Mouse (Mus musculus): ENCODE data around the gene Rhbdd1. TPM values are rescaled to one million over a fixed set of nuclear protein-coding genes. Genes with fewer than 3 reads are reported as not detected.

Gene Rhbdd1
- polyA plus RNA-seq, 1 experiment from 2014 or later, result 3.8 TPM

DNA sequence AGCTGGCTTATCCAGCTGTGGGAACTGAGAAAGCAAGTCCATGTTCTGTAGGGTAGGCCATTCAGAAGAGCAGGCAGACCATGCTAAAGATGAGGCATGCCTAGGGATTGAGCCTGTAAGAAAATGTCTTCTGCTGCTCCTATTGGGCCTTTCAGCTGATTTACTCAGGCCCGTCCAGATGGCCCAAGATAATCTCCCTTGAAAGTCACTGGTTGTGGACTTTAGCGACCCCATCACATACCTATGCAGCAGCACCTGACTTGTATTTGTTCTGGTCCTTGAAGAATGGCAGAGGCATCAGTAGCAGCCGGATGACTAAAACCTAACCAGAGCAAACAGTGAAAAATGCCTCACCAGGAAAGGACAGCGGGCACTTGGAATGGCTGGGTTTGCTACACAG is 99.4 kb downstream of the Rhbdd1 start:
- 86% methylated on average over 4 of the region's 4 CpGs for WGBS
- no peaks in the 10 kb centered on the region for H3K36me3 ChIP-seq (ENCODE audit: control insufficient read depth, insufficient read depth, low read length)
- no peak overlapping the region for H3K27ac ChIP-seq (ENCODE audit: low read length)

DNA sequence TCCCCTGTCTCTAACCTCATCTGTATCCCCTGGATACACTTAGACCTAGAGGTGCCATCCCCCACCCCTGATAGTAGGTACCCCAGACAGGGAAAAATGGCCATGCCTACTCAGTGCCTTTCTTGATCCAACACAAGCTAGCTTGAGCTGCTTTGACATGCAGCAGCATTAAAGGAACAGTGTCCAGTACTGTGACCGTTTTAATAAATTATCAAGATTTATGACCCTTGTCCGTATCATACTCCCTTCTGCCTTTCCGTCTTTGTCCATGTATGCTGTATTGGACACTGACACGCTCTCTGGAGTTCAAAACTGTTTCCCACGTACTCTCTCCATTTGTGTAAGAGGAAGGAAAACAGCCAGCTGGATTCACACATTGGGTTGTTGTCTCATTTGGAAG is 111.5 kb downstream of the Rhbdd1 start:
- Histone ChIP-seq H3K4me3 (ENCODE audit: low read depth, low read length) (no peak overlapping the region), H3K4me2 (ENCODE audit: low read length) (no peak overlapping the region), H3K27me3 (ENCODE audit: control insufficient read depth, insufficient read depth, low read depth, low read length) (no peaks in the 10 kb centered on the region), H3K27ac (ENCODE audit: low read length) (no peak overlapping the region), H3K9ac (ENCODE audit: low read depth, low read length) (no peak overlapping the region), H3K4me1 (ENCODE audit: control insufficient read depth, insufficient read depth, low read length) (no peaks in the 10 kb centered on the region), H3K9me3 (replicated peaks; ENCODE audit: control insufficient read depth, low read length, poor library complexity, severe bottlenecking) (no peaks in the 10 kb centered on the region), H3K36me3 (ENCODE audit: control insufficient read depth, insufficient read depth, low read length) (no peaks in the 10 kb centered on the region)
- WGBS, result 98% methylated on average over 5 of the region's 5 CpGs
- ATAC-seq, result no peak

More for the DNA sequence above, 99.4 kb downstream of the Rhbdd1 start:
- peaks cover 3% of the 10 kb centered on the region; the same call in 1 of the 2 replicates for H3K4me1 ChIP-seq (ENCODE audit: control insufficient read depth, insufficient read depth, low read length)
- no peak for ATAC-seq
- no peaks in the 10 kb centered on the region for H3K27me3 ChIP-seq (ENCODE audit: control insufficient read depth, insufficient read depth, low read depth, low read length)
- no peak overlapping the region for H3K9ac ChIP-seq (ENCODE audit: low read depth, low read length)
- H3K9me3 ChIP-seq (replicated peaks; ENCODE audit: control insufficient read depth, low read length, poor library complexity, severe bottlenecking), result no peaks in the 10 kb centered on the region
- H3K4me2 ChIP-seq (ENCODE audit: low read length), result no peak overlapping the region
- H3K4me3 ChIP-seq (ENCODE audit: low read depth, low read length), result no peak overlapping the region

DNA sequence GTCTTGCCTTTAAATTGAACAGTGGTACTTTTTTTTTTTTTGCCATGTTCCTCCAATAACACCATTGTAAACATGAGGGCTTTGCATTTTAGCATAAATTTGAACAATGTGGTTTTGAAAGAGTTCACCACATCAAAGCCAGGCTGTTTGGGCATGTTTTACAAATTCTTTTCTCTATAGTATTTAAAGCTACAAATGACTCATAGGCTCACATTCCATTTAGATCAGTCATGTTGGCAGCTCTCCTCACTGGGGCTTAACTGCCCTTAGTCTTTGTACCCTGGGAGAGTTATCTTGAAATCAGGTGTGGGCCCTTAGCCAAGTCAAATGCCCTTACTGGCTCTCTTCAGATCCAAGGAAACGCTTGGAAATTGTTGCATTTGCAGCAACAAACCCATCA is 112.8 kb downstream of the Rhbdd1 start:
- no peaks in the 10 kb centered on the region for H3K36me3 ChIP-seq (ENCODE audit: control insufficient read depth, insufficient read depth, low read length)
- H3K4me2 ChIP-seq (ENCODE audit: low read length), result no peak overlapping the region
- ATAC-seq, result no peak
- H3K9ac ChIP-seq (ENCODE audit: low read depth, low read length), result no peak overlapping the region
- no peaks in the 10 kb centered on the region for H3K27me3 ChIP-seq (ENCODE audit: control insufficient read depth, insufficient read depth, low read depth, low read length)
- 55% methylated on average over 1 of the region's 1 CpGs for WGBS
- peaks cover 4% of the 10 kb centered on the region; the same call in 1 of the 2 replicates for H3K4me1 ChIP-seq (ENCODE audit: control insufficient read depth, insufficient read depth, low read length)
- H3K9me3 ChIP-seq (replicated peaks; ENCODE audit: control insufficient read depth, low read length, poor library complexity, severe bottlenecking), result no peaks in the 10 kb centered on the region
- H3K4me3 ChIP-seq (ENCODE audit: low read depth, low read length), result no peak overlapping the region
- H3K27ac ChIP-seq (ENCODE audit: low read length), result no peak overlapping the region

DNA sequence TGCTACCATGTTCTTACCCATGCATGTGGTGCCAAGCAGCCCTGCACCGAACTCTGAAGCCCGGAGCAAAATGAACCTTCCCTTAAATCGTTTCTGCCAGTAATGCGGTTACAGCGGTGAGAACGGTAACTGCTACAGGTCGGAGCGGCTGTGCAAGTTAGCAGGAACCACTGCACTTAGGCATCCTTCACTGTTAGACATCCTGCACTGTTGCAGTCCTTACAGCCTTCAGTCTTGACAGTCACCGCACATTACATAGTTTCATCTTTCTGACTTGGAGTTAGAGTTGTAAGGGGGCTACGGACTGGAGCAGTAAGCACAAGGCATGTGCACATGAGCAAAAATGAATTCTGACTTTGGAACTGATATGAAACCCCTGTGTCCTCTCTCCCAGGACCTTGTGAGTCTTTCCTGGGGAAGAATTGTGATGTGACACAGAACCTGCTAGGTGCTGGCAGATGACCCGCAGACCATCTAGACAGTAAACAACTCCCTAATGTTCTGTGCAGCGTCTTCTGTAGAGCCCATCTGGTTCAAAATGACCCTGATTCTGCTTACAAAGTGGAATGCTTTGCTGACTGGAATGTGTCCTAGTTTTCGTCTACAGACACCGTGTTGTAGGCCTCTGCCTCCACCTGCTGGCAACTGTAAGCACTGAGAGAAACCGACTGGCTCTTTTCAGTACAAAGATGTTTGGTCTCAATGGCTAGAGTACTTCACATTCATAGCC is 116.8 kb downstream of the Rhbdd1 start:
- ATAC-seq, result peak; percentile 92
- Histone ChIP-seq H3K27me3 (ENCODE audit: control insufficient read depth, insufficient read depth, low read depth, low read length) (no peaks in the 10 kb centered on the region), H3K27ac (ENCODE audit: low read length) (no peak overlapping the region), H3K36me3 (ENCODE audit: control insufficient read depth, insufficient read depth, low read length) (no peaks in the 10 kb centered on the region), H3K4me3 (ENCODE audit: low read depth, low read length) (no peak overlapping the region), H3K9ac (ENCODE audit: low read depth, low read length) (no peak overlapping the region), H3K4me2 (ENCODE audit: low read length) (no peak overlapping the region), H3K9me3 (replicated peaks; ENCODE audit: control insufficient read depth, low read length, poor library complexity, severe bottlenecking) (no peaks in the 10 kb centered on the region), H3K4me1 (ENCODE audit: control insufficient read depth, insufficient read depth, low read length) (peaks cover 4% of the 10 kb centered on the region; the same call in 1 of the 2 replicates)
- WGBS, result 65% methylated on average over 15 of the region's 15 CpGs

DNA sequence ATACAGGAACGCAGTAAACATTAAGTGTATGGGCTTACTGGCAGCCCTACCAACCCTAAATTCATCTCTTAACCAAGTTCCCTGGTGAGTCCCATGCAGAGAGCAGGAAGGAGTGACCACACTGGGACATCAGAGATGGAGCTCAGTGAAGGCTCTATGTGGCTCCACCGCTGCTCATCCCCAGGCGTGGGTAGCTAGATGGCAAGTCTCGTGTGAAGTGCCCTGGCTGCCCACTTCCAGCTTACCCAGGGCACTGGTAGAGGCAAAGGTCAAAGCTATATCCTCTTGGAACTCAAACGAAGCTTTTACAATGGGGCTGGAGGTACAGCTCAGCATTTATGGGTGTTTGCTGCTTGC is 117.4 kb downstream of the Rhbdd1 start:
- Histone ChIP-seq H3K27me3 (ENCODE audit: control insufficient read depth, insufficient read depth, low read depth, low read length) (no peaks in the 10 kb centered on the region), H3K36me3 (ENCODE audit: control insufficient read depth, insufficient read depth, low read length) (no peaks in the 10 kb centered on the region), H3K4me2 (ENCODE audit: low read length) (no peak overlapping the region), H3K4me3 (ENCODE audit: low read depth, low read length) (no peak overlapping the region), H3K27ac (ENCODE audit: low read length) (no peak overlapping the region), H3K4me1 (ENCODE audit: control insufficient read depth, insufficient read depth, low read length) (peaks cover 4% of the 10 kb centered on the region; the same call in 1 of the 2 replicates), H3K9ac (ENCODE audit: low read depth, low read length) (no peak overlapping the region), H3K9me3 (replicated peaks; ENCODE audit: control insufficient read depth, low read length, poor library complexity, severe bottlenecking) (no peaks in the 10 kb centered on the region)
- peak; percentile 76 for ATAC-seq
- WGBS, result 83% methylated on average over 5 of the region's 5 CpGs

DNA sequence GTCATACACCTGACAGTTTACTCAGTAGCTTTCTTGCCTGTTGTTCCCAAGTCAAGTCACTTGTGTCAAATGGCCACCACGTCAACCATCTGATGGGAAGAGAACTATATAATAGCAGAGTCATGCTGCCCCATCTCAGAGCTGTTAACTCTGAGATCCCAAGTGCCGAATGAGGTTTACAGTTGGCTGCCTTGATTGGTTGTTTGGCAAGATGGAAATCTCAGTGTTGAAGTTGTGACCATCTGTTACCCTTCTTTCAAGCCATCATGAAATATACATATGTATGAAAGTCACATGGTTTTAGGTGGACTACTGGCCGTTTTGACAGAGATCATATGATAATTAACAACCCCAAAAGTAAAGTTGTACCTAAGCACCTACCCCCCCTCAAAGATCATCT is 121.0 kb downstream of the Rhbdd1 start:
- H3K9me3 ChIP-seq (replicated peaks; ENCODE audit: control insufficient read depth, low read length, poor library complexity, severe bottlenecking), result no peaks in the 10 kb centered on the region
- H3K4me2 ChIP-seq (ENCODE audit: low read length), result no peak overlapping the region
- H3K4me3 ChIP-seq (ENCODE audit: low read depth, low read length), result no peak overlapping the region
- H3K27ac ChIP-seq (ENCODE audit: low read length), result no peak overlapping the region
- H3K4me1 ChIP-seq (ENCODE audit: control insufficient read depth, insufficient read depth, low read length), result peaks cover 4% of the 10 kb centered on the region; the same call in 1 of the 2 replicates
- no peaks in the 10 kb centered on the region for H3K27me3 ChIP-seq (ENCODE audit: control insufficient read depth, insufficient read depth, low read depth, low read length)
- H3K36me3 ChIP-seq (ENCODE audit: control insufficient read depth, insufficient read depth, low read length), result no peaks in the 10 kb centered on the region
- ATAC-seq, result no peak
- no peak overlapping the region for H3K9ac ChIP-seq (ENCODE audit: low read depth, low read length)
- 50% methylated on average over 3 of the region's 3 CpGs for WGBS

DNA sequence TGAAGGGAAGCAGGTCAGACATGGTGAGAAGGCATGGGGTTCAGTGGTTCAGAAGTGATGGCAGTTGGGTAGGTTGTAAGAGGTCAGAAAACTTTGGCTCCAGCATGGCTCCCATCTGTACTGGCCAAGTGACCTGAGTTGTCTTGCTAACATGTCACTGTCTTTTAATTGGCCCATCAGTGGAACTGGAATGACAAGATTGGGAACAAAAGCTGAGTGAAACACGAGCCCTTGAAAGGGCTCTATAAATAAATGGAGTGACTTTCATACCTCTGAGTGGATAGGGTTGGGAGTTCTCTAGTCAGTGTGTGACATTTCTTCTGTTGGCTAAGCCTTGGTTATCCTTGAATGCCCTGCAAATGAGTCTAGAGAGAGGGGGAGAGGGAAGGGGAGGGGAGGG is 123.9 kb downstream of the Rhbdd1 start:
- H3K36me3 ChIP-seq (ENCODE audit: control insufficient read depth, insufficient read depth, low read length), result no peaks in the 10 kb centered on the region
- 56% methylated on average over 1 of the region's 1 CpGs for WGBS
- ATAC-seq, result no peak
- no peaks in the 10 kb centered on the region for H3K4me1 ChIP-seq (ENCODE audit: control insufficient read depth, insufficient read depth, low read length)
- H3K9ac ChIP-seq (ENCODE audit: low read depth, low read length), result no peak overlapping the region
- no peak overlapping the region for H3K4me3 ChIP-seq (ENCODE audit: low read depth, low read length)
- H3K4me2 ChIP-seq (ENCODE audit: low read length), result no peak overlapping the region
- H3K27me3 ChIP-seq (ENCODE audit: control insufficient read depth, insufficient read depth, low read depth, low read length), result no peaks in the 10 kb centered on the region
- H3K27ac ChIP-seq (ENCODE audit: low read length), result no peak overlapping the region
- H3K9me3 ChIP-seq (replicated peaks; ENCODE audit: control insufficient read depth, low read length, poor library complexity, severe bottlenecking), result no peaks in the 10 kb centered on the region

DNA sequence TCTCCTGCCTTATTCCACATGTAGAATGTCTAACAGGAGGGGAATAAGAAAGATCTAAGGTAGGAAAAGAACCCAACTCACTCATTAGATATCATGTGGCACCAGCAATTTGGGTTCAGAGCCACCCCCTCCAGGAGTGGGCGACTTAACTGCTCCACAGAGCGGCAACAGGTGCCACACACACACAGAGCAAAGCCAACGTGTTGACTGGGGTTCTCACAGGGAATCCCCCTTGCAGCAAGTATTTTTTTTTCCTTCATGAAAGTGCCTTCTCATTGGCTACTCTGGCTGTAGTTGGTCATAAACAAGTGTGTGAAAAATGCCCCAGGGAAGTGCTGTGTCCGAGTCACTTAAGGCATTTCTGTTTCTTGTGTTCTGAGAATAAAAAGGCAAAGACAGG is 127.3 kb downstream of the Rhbdd1 start:
- 73% methylated on average over 4 of the region's 4 CpGs for WGBS
- no peaks in the 10 kb centered on the region for H3K9me3 ChIP-seq (replicated peaks; ENCODE audit: control insufficient read depth, low read length, poor library complexity, severe bottlenecking)
- no peak for ATAC-seq
- H3K36me3 ChIP-seq (ENCODE audit: control insufficient read depth, insufficient read depth, low read length), result no peaks in the 10 kb centered on the region
- no peaks in the 10 kb centered on the region for H3K27me3 ChIP-seq (ENCODE audit: control insufficient read depth, insufficient read depth, low read depth, low read length)
- no peak overlapping the region for H3K4me2 ChIP-seq (ENCODE audit: low read length)
- no peak overlapping the region for H3K4me3 ChIP-seq (ENCODE audit: low read depth, low read length)
- H3K27ac ChIP-seq (ENCODE audit: low read length), result no peak overlapping the region
- H3K9ac ChIP-seq (ENCODE audit: low read depth, low read length), result no peak overlapping the region
- H3K4me1 ChIP-seq (ENCODE audit: control insufficient read depth, insufficient read depth, low read length), result no peaks in the 10 kb centered on the region

DNA sequence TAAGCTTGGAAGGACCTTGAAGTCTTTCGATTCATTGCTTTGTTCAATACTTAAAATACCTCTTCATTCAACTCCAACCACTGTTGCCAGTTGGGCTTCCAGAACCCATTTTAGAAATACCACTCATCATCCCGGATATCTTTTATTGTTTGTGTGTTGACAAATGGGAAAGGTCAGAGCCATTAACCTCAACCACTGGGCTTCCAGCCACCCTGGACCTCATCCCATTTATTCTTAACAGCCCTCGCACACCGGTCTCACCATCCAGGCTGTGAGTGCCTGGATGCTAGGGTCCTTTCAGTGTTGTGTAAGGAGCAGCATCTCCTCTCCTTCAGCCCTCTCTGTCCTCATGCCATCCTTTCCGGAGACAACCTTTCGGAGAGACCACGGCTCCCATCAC is 129.8 kb downstream of the Rhbdd1 start:
- H3K4me1 ChIP-seq (ENCODE audit: control insufficient read depth, insufficient read depth, low read length), result no peaks in the 10 kb centered on the region
- H3K27ac ChIP-seq (ENCODE audit: low read length), result no peak overlapping the region
- no peaks in the 10 kb centered on the region for H3K27me3 ChIP-seq (ENCODE audit: control insufficient read depth, insufficient read depth, low read depth, low read length)
- ATAC-seq, result no peak
- no peaks in the 10 kb centered on the region for H3K9me3 ChIP-seq (replicated peaks; ENCODE audit: control insufficient read depth, low read length, poor library complexity, severe bottlenecking)
- no peak overlapping the region for H3K4me3 ChIP-seq (ENCODE audit: low read depth, low read length)
- H3K36me3 ChIP-seq (ENCODE audit: control insufficient read depth, insufficient read depth, low read length), result no peaks in the 10 kb centered on the region
- 90% methylated on average over 7 of the region's 7 CpGs for WGBS
- H3K4me2 ChIP-seq (ENCODE audit: low read length), result no peak overlapping the region
- H3K9ac ChIP-seq (ENCODE audit: low read depth, low read length), result no peak overlapping the region
